Mouse (Mus musculus) cerebral cortex, adult 2 months (tissue): ENCODE data around the gene Gm10477.

Source experiments
- WGBS: fragments of 180-500 bp; shearing (Covaris S2); methylation state at CpG from one replicate; pipeline ENCODE4 v1.1.7; 2018; 5-methylcytosine and 5-hydroxymethylcytosine counted together

Gene Gm10477

GRCm38 (mm10) chrX:56524442-56524841 lies at the start of gene Gm10477:
Gene Gm10477 (plus strand): TSS chrX:56524742.
- 68% methylated on average over 6 of the region's 6 CpGs for WGBS

GRCm38 (mm10) chrX:56477553-56477952 lies 47.0 kb upstream of the Gm10477 start:
- 82% methylated on average over 3 of the region's 3 CpGs for WGBS

- WGBS: 42% methylated on average over 3 of the region's 3 CpGs
Observed at GRCm38 (mm10) chrX:56481906-56482305, 42.6 kb upstream of the Gm10477 start.

- WGBS: 4% methylated on average over 1 of the region's 1 CpGs
Observed at GRCm38 (mm10) chrX:56489758-56490157, 34.8 kb upstream of the Gm10477 start.

- WGBS: 57% methylated on average over 7 of the region's 7 CpGs
Observed at GRCm38 (mm10) chrX:56497241-56497640, 27.3 kb upstream of the Gm10477 start.

GRCm38 (mm10) chrX:56531266-56531665 lies 6.7 kb downstream of the Gm10477 start:
- WGBS: 2% methylated on average over 3 of the region's 3 CpGs

GRCm38 (mm10) chrX:56537162-56537561 lies 12.6 kb downstream of the Gm10477 start:
- WGBS: 48% methylated on average over 4 of the region's 4 CpGs

- 87% methylated on average over 7 of the region's 7 CpGs for WGBS
Observed at GRCm38 (mm10) chrX:56549506-56549905, 25.0 kb downstream of the Gm10477 start, which contains the start of gene Gm648. Gene Gm648 (minus strand): TSS chrX:56549606.

- WGBS: 85% methylated on average over 3 of the region's 3 CpGs
Observed at GRCm38 (mm10) chrX:56553584-56553983, 29.0 kb downstream of the Gm10477 start.

- 23% methylated on average over 6 of the region's 6 CpGs for WGBS
Observed at GRCm38 (mm10) chrX:56572465-56572864, 47.9 kb downstream of the Gm10477 start.
